Mouse (Mus musculus) ES-Bruce4 (cell line): ENCODE measurements at regions not wholly inside any gene's neighbourhood (a gene's known extent, or its start where the extent isn't known, plus 50 kb on each side); places are given as distances from the start of the nearest gene placed in this dataset.
A peak's percentile ranks its signal among the peaks of the same experiment; 100 is the strongest.

Experiments used
- H3K27ac ChIP-seq: 2 replicates; pipeline ENCODE4 v1.5.1; 2012; ENCODE audit warnings: low read length, inconsistent platforms; ENCODE audit not compliant: insufficient read depth
- H3K27me3 ChIP-seq: 2 replicates; pipeline ENCODE4 v1.6.1; 2012; ENCODE audit warnings: mild to moderate bottlenecking, low read length, inconsistent platforms; ENCODE audit not compliant: control insufficient read depth, poor library complexity, insufficient read depth, severe bottlenecking
- H3K36me3 ChIP-seq: 2 replicates; pipeline ENCODE4 v1.6.1; 2012; ENCODE audit warnings: inconsistent platforms, mild to moderate bottlenecking, low read length, moderate library complexity; ENCODE audit not compliant: control insufficient read depth, poor library complexity, insufficient read depth, severe bottlenecking
- H3K4me1 ChIP-seq: one replicate; pipeline ENCODE4 v1.8.1; 2011; ENCODE audit warnings: low read length; ENCODE audit not compliant: control insufficient read depth, insufficient read depth
- H3K4me3 ChIP-seq: 2 replicates; pipeline ENCODE4 v1.5.1; 2011; ENCODE audit warnings: low read depth, mild to moderate bottlenecking, low read length
- H3K9ac ChIP-seq: 2 replicates; pipeline ENCODE4 v1.6.1; 2012; ENCODE audit warnings: low read depth, mild to moderate bottlenecking, inconsistent platforms; ENCODE audit not compliant: poor library complexity, severe bottlenecking
- H3K9me3 ChIP-seq: replicated peaks from 2 replicates; pipeline ENCODE4 v1.6.1; 2012; ENCODE audit warnings: mild to moderate bottlenecking, low read length, inconsistent platforms; ENCODE audit not compliant: control insufficient read depth, poor library complexity, insufficient read depth, severe bottlenecking
- CTCF ChIP-seq: IDR thresholded peaks from one replicate; pipeline ENCODE4 v1.8.1; 2011; ENCODE audit warnings: low read depth, low read length
- EP300 ChIP-seq: IDR thresholded peaks from 2 replicates; pipeline ENCODE4 v1.6.1; 2011; ENCODE audit warnings: low read depth, low read length; ENCODE audit not compliant: insufficient read depth
- POLR2A ChIP-seq: IDR thresholded peaks from one replicate; pipeline ENCODE4 v1.8.1; 2011; ENCODE audit warnings: low read length; ENCODE audit not compliant: insufficient read depth

GRCm38 (mm10) chr4:84037535-84037934 is 512.2 kb downstream of the Ccdc171 start:
- H3K27ac ChIP-seq = no peak overlapping the region
- H3K36me3 ChIP-seq = no peaks in the 10 kb centered on the region
- H3K9me3 ChIP-seq = no peaks in the 10 kb centered on the region
- TF ChIP-seq POLR2A = no peak
- TF ChIP-seq CTCF = no peak
- no peak for TF ChIP-seq EP300
- H3K4me3 ChIP-seq = no peak overlapping the region
- no peaks in the 10 kb centered on the region for H3K27me3 ChIP-seq
- no peaks in the 10 kb centered on the region for H3K4me1 ChIP-seq
- H3K9ac ChIP-seq = no peak overlapping the region

DNA sequence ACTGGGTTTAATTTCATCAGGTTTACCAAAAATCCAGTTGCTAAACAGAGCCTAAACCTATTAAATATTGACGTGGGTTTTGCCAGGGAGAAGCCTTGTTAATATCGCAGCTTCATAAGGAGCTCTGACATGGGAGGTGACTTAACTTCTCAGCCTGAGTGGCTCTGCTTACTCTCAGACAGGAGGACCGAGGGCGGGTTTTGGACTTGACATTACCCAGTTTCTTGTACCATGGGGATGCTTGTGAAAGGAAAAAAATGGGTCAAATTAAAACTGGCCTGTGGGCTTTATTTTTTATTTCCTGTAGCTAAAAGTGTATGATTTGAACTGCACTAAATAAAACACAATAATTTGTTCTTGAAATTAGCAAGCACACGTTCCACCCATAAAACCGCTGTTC is 524.9 kb downstream of the Ccdc171 start:
- Histone ChIP-seq H3K27me3 (no peaks in the 10 kb centered on the region), H3K9me3 (no peaks in the 10 kb centered on the region), H3K27ac (no peak overlapping the region), H3K4me1 (no peaks in the 10 kb centered on the region), H3K36me3 (no peaks in the 10 kb centered on the region), H3K4me3 (no peak overlapping the region), H3K9ac (no peak overlapping the region)
- TF ChIP-seq EP300 = no peak
- no peak for TF ChIP-seq POLR2A
- no peak for TF ChIP-seq CTCF

GRCm38 (mm10) chr4:84056863-84057502 is 531.6 kb downstream of the Ccdc171 start:
- Histone ChIP-seq H3K27me3 (no peaks in the 10 kb centered on the region), H3K36me3 (no peaks in the 10 kb centered on the region), H3K4me1 (no peaks in the 10 kb centered on the region), H3K27ac (no peak overlapping the region), H3K9ac (no peak overlapping the region), H3K9me3 (no peaks in the 10 kb centered on the region), H3K4me3 (no peak overlapping the region)
- TF ChIP-seq CTCF (no peak), EP300 (no peak), POLR2A (no peak)

- H3K9ac ChIP-seq = no peak overlapping the region
- TF ChIP-seq CTCF = no peak
- H3K4me3 ChIP-seq = no peak overlapping the region
- no peaks in the 10 kb centered on the region for H3K4me1 ChIP-seq
- H3K27me3 ChIP-seq = no peaks in the 10 kb centered on the region
- no peaks in the 10 kb centered on the region for H3K36me3 ChIP-seq
- no peaks in the 10 kb centered on the region for H3K9me3 ChIP-seq
- no peak overlapping the region for H3K27ac ChIP-seq
Observed at GRCm38 (mm10) chr4:84060187-84060586, 534.8 kb downstream of the Ccdc171 start.

GRCm38 (mm10) chr4:84063755-84064154 is 538.4 kb downstream of the Ccdc171 start:
- no peak for TF ChIP-seq CTCF
- TF ChIP-seq POLR2A = no peak
- TF ChIP-seq EP300 = no peak
- Histone ChIP-seq H3K4me1 (no peaks in the 10 kb centered on the region), H3K36me3 (no peaks in the 10 kb centered on the region), H3K27me3 (no peaks in the 10 kb centered on the region), H3K9ac (no peak overlapping the region), H3K4me3 (no peak overlapping the region), H3K9me3 (no peaks in the 10 kb centered on the region), H3K27ac (no peak overlapping the region)

GRCm38 (mm10) chr4:84064614-84065456 is 539.5 kb downstream of the Ccdc171 start:
- no peak overlapping the region for H3K9ac ChIP-seq
- no peaks in the 10 kb centered on the region for H3K36me3 ChIP-seq
- no peak overlapping the region for H3K27ac ChIP-seq
- TF ChIP-seq CTCF = peak; percentile 80
- TF ChIP-seq POLR2A = no peak
- no peak for TF ChIP-seq EP300
- H3K9me3 ChIP-seq = no peaks in the 10 kb centered on the region
- H3K4me1 ChIP-seq = no peaks in the 10 kb centered on the region
- H3K4me3 ChIP-seq = no peak overlapping the region
- H3K27me3 ChIP-seq = no peaks in the 10 kb centered on the region
